Mouse (Mus musculus) adrenal gland, postnatal 4 days (tissue): Measurements from ENCODE around the gene Ltbp4. TPM values are rescaled to one million over a fixed set of nuclear protein-coding genes. Genes with fewer than 3 reads are reported as not detected.

ENCODE experiments used
- DNase-seq, 2 experiments: peaks; one replicate each; pipeline ENCODE4 v3.0.0; 2021 to 2022; ENCODE audit warnings: low spot score in 2 of 2, mixed read lengths in 2 of 2
- total RNA-seq, 2 experiments: library from RNA; stranded (reverse); gene quantifications; 2 replicates each; pipeline ENCODE4 v1.2.3; 2021

The Ltbp4 gene
- total RNA-seq, 2 experiments from 2014 or later = 95.4 to 102 TPM

GRCm38 (mm10) chr7:27261888-27262287 lies 75.6 kb downstream of the Ltbp4 start:
- no peak for DNase-seq

GRCm38 (mm10) chr7:27260856-27261255 lies 76.6 kb downstream of the Ltbp4 start:
- no peak for DNase-seq

GRCm38 (mm10) chr7:27259771-27260170 lies 77.7 kb downstream of the Ltbp4 start:
- no peak for DNase-seq

- no peak for DNase-seq
Observed at GRCm38 (mm10) chr7:27259271-27259721, 78.2 kb downstream of the Ltbp4 start.

GRCm38 (mm10) chr7:27258205-27258899 lies 79.1 kb downstream of the Ltbp4 start, which contains the start of gene Numbl:
TSS of gene Numbl (plus strand) at chr7:27258433.
- DNase-seq = peak; percentile 84 to 90

GRCm38 (mm10) chr7:27257852-27258204 lies 79.7 kb downstream of the Ltbp4 start:
- no peak for DNase-seq

- DNase-seq = peak in 1 of 2 experiments; percentile 36
Observed at GRCm38 (mm10) chr7:27257046-27257851, 80.2 kb downstream of the Ltbp4 start.

GRCm38 (mm10) chr7:27255721-27256120 lies 81.8 kb downstream of the Ltbp4 start:
- no peak for DNase-seq

Other genes with a start within 250 kb of the Ltbp4 start
- 100 to 1,000 TPM; 148 to 161 TPM for gene Cyp2f2, start 217.8 kb downstream of the Ltbp4 start, total RNA-seq
- not detected for gene Cyp2t4, start 184.0 kb downstream of the Ltbp4 start, total RNA-seq
- 100 to 1,000 TPM; 106 to 111 TPM for gene Egln2, start 170.9 kb downstream of the Ltbp4 start, total RNA-seq
- 10 to 100 TPM; 53.3 to 60.8 TPM for gene Rab4b, start 158.8 kb downstream of the Ltbp4 start, total RNA-seq
- gene Gm21983, start 156.6 kb downstream of the Ltbp4 start, total RNA-seq = not detected
- gene Mia, start 156.5 kb downstream of the Ltbp4 start, total RNA-seq = 1 to 10 TPM in 1 of 2 experiments, under 1 TPM in 1; 0.62 to 2.3 TPM
- gene BC024978, start 141.9 kb downstream of the Ltbp4 start, total RNA-seq = 10 to 100 TPM; 19.2 to 22.7 TPM
- gene Snrpa, start 141.4 kb downstream of the Ltbp4 start, total RNA-seq = 100 to 1,000 TPM; 102 to 104 TPM
- 10 to 100 TPM; 12.7 to 14.4 TPM for gene Itpkc, start 109.0 kb downstream of the Ltbp4 start, total RNA-seq
- 10 to 100 TPM; 37.1 to 42.0 TPM for gene Coq8b, start 104.7 kb downstream of the Ltbp4 start, total RNA-seq
- 10 to 100 TPM; 21.0 to 21.1 TPM for gene Numbl, start 79.3 kb downstream of the Ltbp4 start, total RNA-seq
- 10 to 100 TPM; 22.9 to 31.7 TPM for gene Shkbp1, start 18.3 kb upstream of the Ltbp4 start, total RNA-seq
- gene Gm20479, start 19.7 kb upstream of the Ltbp4 start, total RNA-seq = 1 to 10 TPM in 1 of 2 experiments, not detected in 1; 2.5 TPM
- 1 to 10 TPM; 1.2 to 1.4 TPM for gene Sptbn4, start 110.0 kb upstream of the Ltbp4 start, total RNA-seq
- 10 to 100 TPM; 58.4 to 62.1 TPM for gene Blvrb, start 110.3 kb upstream of the Ltbp4 start, total RNA-seq
- 10 to 100 TPM; 16.7 to 17.3 TPM for gene Sertad3, start 136.1 kb upstream of the Ltbp4 start, total RNA-seq
- gene Sertad1, start 149.2 kb upstream of the Ltbp4 start, total RNA-seq = 10 to 100 TPM; 18.1 to 18.8 TPM
- gene Prx, start 161.6 kb upstream of the Ltbp4 start, total RNA-seq = 1 to 10 TPM; 7.0 to 8.8 TPM
- gene Hipk4, start 185.6 kb upstream of the Ltbp4 start, total RNA-seq = 1 to 10 TPM; 1.4 to 1.8 TPM
- gene Pld3, start 215.5 kb upstream of the Ltbp4 start, total RNA-seq = 100 to 1,000 TPM; 132 to 133 TPM
- gene 2310022A10Rik, start 215.5 kb upstream of the Ltbp4 start, total RNA-seq = 10 to 100 TPM; 21.6 to 28.0 TPM